Mouse (Mus musculus): ENCODE measurements around the gene Apoc2.

DNA sequence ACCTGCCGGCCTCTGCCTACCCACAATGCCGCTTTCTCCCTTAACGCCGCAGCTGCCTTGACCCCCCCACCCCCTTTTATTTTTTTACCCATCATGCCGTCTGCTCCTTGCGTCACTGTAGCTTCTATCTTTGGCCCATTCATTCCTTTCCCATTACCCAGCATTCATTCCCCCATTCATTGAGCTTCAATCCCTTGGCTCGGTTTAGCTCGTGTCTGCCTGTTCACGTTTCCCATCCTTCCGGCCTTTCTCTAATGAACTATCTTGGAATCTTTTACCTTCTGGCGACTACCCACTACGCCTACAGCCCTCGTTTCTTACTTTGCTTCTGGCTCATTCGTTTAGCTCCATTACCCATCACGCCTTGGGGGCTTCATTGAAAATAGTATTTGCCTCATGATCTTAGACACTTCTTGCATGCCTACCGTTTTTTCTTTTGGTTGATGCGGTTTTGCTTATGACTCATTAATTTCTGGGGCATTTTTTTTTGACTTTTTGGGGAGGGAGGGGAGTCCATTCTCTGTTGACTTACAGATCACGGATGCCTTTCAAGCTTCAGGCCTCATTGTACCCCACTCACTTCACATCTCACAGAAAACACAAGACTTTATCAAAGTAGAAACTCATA is 38.4 kb upstream of the Apoc2 start:
- TF ChIP-seq CTCF (IDR thresholded peaks at IDR 0.05; ENCODE audit: low read depth) = no peak
- peak; percentile 42 for TF ChIP-seq EP300 (optimal IDR thresholded peaks at IDR 0.05)

Data from stomach, postnatal 0 days (tissue).